Mouse (Mus musculus): ENCODE results near the gene Tial1. TPM values are rescaled to one million over a fixed set of nuclear protein-coding genes. Genes with fewer than 3 reads are reported as not detected.

Gene Tial1
- total RNA-seq, 2 experiments from 2014 or later, result 91.7 to 98.2 TPM

DNA sequence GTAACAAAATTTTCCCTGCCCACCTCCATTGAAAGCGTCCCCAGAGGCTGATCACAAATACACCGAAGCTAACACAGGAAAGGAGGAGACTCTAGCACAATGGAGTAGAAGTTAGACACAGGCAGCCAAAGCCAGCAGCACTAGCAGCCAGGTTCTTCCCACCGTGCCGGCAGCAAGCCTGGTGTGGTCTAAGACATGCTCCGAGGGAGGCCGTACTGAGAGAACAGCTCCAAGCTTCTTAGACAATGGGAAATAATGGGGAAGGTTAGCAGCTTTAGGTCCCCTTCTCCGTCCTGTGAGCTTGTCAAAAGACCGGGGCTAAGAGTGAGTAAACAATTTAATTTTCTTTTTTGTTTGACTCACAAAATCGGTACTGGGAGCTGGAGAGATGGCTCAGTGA is 41.8 kb downstream of the Tial1 start:
- intact Hi-C loops (cut with DNase I), result loop anchor here (10.0 kb wide), 1 partner anchor 115 kb away; no protein-coding TSS in a partner anchor
- no peak for DNase-seq (ENCODE audit: low spot score in 2 of 2)

DNA sequence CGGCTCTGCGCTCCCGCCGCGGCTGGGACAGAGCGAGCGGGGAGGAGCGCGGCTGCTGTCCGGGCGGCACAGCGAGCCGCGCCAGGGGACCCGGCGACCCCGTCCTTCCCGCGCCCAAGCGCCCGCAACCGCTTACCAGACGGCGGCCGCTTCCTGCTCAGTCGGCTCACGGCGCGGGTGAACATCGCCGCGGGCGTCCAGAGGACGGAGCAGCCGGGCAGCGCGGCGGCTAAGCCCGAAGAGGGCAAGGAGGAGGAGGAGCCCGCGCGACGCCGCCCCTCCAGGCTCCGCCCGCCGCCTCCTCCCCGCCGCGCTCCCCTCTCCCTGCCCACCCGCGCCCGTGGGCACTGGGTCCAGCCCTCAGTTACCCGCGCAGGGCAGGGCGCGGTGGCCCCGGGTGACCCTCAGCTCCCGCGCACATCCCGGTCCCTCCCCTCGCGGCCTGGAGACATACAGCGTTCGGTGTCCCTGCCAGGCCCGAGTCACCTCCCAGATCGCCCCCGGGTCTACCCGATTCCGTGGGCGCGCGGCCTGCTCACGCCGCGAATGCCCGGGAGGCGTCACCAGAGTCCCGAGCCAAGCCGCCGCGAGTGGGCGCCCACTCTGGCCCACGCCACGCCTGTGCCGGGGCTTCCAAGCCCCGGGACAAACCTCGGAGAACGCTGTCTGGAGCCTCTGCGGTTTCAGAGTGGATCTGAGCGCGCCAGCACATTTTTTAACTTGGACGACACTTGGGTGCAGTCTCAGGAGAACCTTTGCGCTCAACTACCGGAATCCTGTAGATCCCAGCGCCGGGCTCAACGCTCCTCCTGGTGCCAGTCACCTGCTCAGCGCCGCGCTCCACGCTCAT is 43.4 kb downstream of the Tial1 start, which contains the start of gene Rgs10:
Gene Rgs10 (minus strand): TSS at position 829 of the 850 bp plus-strand sequence.
- peak; percentile 24 to 59 for DNase-seq (ENCODE audit: low spot score in 2 of 2)
- intact Hi-C loops (cut with DNase I), result no loop called here

DNA sequence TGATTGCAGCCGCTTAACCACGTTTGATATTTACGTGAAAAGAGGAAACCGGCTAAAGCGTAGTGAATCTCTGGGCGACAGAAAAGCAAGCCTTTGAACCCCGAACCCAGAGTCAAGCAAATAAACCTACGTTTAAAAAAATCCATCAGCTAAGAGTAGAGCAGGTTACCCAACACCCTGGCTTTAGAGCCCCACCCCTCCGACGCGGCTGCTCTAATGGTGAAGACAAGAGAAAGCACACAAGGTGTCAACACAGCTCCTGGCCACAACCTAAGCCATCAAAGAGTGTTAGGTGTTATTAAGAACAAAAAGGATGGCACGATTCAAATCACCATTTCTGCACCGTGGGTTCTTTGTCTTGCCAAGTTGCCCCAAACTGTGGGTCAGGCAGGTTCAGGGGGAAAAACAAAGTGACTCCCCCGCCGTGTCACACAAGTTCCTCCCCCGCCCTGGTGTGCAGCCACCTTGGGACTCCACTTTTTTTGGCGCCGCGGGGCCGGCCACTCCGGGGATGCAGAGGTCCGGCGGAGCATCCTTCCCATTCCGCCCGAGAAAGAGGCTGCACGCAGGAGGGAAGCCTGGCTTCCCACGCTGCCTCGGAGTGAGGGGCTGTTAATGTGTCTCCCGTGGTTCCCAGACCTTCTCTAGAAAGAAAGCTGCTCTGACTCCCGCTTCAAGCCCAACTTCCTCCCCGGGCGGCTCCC is 44.1 kb downstream of the Tial1 start:
- DNase-seq (ENCODE audit: low spot score in 2 of 2), result no peak
- intact Hi-C loops (cut with DNase I), result no loop called here

DNA sequence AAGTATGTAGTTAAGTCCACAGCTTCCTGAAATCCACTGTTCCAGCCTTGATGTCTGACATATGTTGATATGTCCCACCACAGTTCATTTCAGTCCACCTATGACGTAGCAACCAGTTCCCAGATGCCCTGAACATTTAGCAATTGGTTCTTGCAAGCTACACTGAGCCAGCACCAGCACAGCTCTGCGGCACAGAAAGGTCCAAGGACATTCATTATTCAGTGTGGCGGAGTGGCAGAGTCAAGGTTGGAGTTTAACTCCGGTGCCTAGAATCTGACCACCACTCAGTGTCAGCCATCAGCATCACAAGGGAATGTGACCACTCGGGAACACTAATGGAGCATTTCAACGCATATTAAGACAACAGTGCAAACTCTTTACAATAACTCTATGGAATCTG is 44.9 kb downstream of the Tial1 start:
- no peak for DNase-seq (ENCODE audit: low spot score in 2 of 2)
- intact Hi-C loops (cut with DNase I), result no loop called here

DNA sequence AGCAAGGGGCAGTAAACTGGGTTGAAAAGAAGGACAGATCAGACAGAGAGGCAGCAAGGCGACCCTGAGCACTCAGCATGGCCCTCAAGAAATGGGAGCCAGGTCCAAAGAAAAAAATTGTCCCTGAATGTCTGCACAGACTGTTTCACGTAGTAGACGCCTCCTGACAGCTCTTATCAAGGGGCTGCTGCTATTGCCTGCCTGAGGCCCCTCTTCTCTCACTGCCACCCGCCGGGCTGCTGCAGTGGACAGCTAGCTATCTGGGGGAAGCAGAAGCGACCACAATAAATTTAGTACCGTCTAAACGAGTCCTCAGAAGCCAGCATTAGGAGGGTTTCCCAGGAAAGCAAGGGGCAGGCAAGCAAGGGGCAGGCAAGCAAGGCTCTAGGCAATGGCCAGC is 47.1 kb downstream of the Tial1 start:
- DNase-seq (ENCODE audit: low spot score in 2 of 2), result no peak
- intact Hi-C loops (cut with DNase I), result no loop called here

DNA sequence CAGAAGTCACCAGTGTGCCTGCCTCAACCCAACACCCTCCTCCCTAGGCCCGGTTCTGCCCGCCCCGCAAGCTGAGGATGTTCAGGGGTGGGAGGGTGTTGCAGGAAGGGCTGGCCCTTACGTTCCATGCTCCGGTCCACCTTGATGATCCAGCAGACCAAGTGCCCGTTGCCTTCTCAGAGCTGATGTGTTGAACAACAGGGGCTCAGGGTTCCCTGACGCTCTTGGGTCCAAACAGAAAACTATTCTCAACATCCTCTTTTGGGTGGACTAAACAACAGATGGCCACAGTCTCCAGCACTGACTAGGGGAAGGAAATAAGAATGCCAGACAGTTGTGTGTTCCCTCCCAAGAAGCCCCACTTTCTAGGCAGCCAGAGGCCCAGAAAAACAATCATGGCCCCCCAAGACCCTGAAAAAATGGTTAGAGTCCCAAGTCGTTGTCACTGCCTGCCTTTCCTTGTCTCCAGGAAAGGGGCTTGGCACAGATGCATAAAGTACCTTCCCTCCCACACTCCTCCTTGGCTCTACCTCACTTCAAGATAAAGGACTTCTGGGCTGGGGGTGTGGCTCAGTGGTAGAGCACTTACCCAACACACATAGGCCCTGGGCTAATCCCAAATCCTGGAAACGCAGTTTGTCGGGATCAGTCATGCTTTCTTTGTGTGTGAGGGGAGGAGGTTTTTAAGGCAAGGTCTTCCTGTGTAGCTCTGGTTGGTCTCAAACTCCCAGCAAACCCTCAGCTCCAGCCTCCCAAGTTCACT is 49.3 kb downstream of the Tial1 start:
- intact Hi-C loops (cut with DNase I), result no loop called here
- DNase-seq (ENCODE audit: low spot score in 2 of 2), result peak in 1 of 2 experiments; percentile 16

GRCm38 (mm10) chr7:128410708-128411413 is 50.7 kb downstream of the Tial1 start:
- DNase-seq (ENCODE audit: low spot score in 2 of 2), result no peak

GRCm38 (mm10) chr7:128408265-128408664 is 53.3 kb downstream of the Tial1 start:
- DNase-seq (ENCODE audit: low spot score in 2 of 2), result no peak
- intact Hi-C loops (cut with DNase I), result no loop called here

More at GRCm38 (mm10) chr7:128410708-128411413, 50.7 kb downstream of the Tial1 start:
- intact Hi-C loops (cut with DNase I), result no loop called here

GRCm38 (mm10) chr7:128403988-128404387 is 57.5 kb downstream of the Tial1 start:
- DNase-seq (ENCODE audit: low spot score in 2 of 2), result no peak
- intact Hi-C loops (cut with DNase I), result no loop called here

- DNase-seq (ENCODE audit: low spot score in 2 of 2), result no peak
- intact Hi-C loops (cut with DNase I), result no loop called here
Measured at GRCm38 (mm10) chr7:128403586-128403985, 57.9 kb downstream of the Tial1 start.

DNA sequence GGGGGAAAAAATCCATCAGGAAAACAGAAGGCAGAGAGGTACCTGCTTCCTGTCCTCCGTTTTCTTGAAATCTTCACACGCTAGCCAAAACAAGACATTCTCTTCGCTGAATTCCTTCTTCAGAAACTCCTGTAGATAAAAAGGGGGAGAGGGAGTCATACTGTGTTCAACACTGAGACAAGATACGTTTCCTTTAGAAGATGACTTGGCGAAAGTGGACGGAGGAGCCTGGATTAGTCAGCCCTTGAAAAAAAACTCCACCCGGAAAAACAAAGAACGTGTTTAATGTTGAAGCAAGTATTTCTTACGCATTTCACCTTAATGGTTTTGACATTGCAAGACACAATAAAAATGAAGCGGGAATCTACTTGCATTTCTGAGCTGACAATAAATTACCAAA is 58.4 kb downstream of the Tial1 start:
- DNase-seq (ENCODE audit: low spot score in 2 of 2), result no peak
- intact Hi-C loops (cut with DNase I), result no loop called here

DNA sequence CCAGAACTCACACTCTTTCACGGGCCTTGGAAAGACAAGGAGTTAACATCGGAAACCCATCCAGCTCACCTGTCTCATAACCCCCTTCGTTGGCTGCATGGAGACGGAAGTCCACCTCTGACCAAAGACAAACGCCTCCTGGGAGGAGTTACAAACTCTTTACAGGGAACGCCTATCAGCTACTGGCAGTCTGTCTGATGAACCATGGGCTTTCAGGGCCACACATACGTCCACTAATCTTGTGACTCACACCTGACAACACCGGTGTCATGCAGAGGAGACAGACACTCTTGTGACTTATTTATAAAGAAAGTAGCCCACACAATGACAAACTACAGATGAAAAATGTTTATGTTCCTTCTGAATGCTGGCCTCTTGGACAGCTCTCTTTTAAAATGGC is 58.9 kb downstream of the Tial1 start:
- intact Hi-C loops (cut with DNase I), result no loop called here

GRCm38 (mm10) chr7:128398664-128399063 is 62.9 kb downstream of the Tial1 start:
- intact Hi-C loops (cut with DNase I), result no loop called here
- no peak for DNase-seq (ENCODE audit: low spot score in 2 of 2)

More for the DNA sequence above, 58.9 kb downstream of the Tial1 start:
- no peak for DNase-seq (ENCODE audit: low spot score in 2 of 2)

DNA sequence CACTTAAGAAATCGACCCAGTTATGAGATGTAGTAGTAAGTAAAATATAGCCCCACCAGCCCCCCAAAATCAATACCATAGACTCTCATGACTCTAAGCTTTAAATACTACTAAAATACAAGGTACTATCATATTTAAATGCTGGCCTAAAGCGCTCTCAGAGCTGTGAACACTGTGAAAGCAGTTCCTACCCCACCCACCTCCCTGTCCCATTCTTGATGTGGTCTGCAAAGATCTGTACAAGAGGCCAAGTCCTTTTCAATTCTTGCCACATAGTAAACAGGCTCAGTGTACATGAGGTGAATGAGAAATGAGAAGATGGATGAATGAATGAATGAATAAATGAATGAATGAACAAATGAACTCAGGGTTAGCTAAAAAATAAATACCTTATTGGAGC is 64.5 kb downstream of the Tial1 start:
- intact Hi-C loops (cut with DNase I), result no loop called here
- DNase-seq (ENCODE audit: low spot score in 2 of 2), result no peak

- intact Hi-C loops (cut with DNase I), result no loop called here
- no peak for DNase-seq (ENCODE audit: low spot score in 2 of 2)
Measured at GRCm38 (mm10) chr7:128393756-128394155, 67.8 kb downstream of the Tial1 start.

DNA sequence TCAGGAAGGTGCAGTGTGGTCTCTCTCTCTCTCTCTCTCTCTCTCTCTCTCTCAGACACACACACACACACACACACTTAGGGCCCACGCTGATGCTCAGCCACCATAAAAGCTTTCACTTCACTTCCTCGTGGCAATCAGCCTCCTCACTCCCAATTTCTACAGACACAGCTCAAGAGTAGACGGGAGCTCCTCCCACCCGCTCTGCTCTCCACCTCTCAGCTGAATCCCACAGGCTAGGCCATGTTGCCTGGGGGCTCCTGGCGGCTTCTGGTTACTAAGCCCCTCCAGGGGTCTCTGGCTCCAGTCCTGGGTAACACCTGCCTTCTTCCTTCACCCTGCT is 68.6 kb downstream of the Tial1 start:
- DNase-seq (ENCODE audit: low spot score in 2 of 2), result no peak
- intact Hi-C loops (cut with DNase I), result no loop called here

GRCm38 (mm10) chr7:128392071-128392971 is 69.2 kb downstream of the Tial1 start:
- intact Hi-C loops (cut with DNase I), result no loop called here
- peak; percentile 45 to 60 for DNase-seq (ENCODE audit: low spot score in 2 of 2)

DNA sequence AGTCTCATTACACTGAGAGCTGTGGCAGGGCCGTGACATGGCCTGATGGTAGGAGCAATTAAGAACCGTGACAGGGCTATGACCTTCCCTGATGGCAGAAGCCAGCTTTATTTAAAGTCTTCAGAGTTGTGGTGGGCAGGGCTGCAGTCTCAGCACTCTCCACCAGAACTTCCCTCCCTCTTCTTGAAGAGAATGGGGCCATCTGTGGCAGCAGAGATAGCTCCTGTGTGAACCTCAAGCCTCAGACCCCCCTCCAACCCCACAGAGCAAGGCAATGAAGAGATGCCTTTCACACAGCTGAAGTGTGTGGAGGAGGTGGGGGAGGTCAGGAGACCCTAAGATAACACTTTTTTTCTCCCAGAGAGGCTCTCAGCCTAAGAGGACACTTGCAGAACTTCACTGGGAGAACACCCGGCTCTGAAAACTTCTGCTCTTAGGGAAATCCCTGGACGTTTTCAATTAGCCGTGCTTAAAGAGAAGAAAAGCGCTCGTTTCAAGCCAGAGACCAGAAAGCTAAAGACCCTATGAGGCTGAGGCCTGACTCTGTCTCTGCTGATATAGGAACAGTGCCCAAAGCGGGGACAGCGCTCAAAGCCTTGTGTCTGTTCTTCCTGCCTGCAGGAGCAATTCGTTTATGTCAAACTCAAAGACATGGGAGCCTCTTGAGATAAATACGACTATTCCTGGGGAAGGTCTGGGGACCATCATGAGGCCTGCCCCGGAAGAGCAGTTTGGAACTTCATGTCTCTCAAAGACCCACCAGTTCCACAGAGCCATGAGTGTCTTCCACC is 70.1 kb downstream of the Tial1 start:
- intact Hi-C loops (cut with DNase I), result no loop called here
- DNase-seq (ENCODE audit: low spot score in 2 of 2), result no peak
